Mouse (Mus musculus) MEL (cell line): ENCODE measurements around the gene Orm3.

Experiments used
- CTCF ChIP-seq, 3 experiments: IDR thresholded peaks in 2 of 3; conservative IDR thresholded peaks in 1 of 3; 2 replicates each; pipeline ENCODE4 v1.5.1; 2011 to 2012; ENCODE audit warnings: low read length in 3 of 3, low read depth in 2 of 3, mild to moderate bottlenecking in 2 of 3, improper control_type of control experiment in 1 of 3, inconsistent platforms in 1 of 3, mixed read lengths in 1 of 3, moderate library complexity in 1 of 3; ENCODE audit not compliant: control insufficient read depth in 1 of 3, insufficient read depth in 1 of 3, poor library complexity in 1 of 3, severe bottlenecking in 1 of 3
- ELF1 ChIP-seq: IDR thresholded peaks from 2 replicates; pipeline ENCODE4 v1.6.1; 2014; ENCODE audit warnings: low read depth, mild to moderate bottlenecking, inconsistent platforms, low read length, improper control_type of control experiment, moderate library complexity
- EP300 ChIP-seq, 2 experiments: IDR thresholded peaks; 2 replicates each; pipeline ENCODE4 v1.6.1; 2011; ENCODE audit warnings: improper control_type of control experiment in 2 of 2, low read length in 2 of 2, low read depth in 1 of 2, mild to moderate bottlenecking in 1 of 2
- GATA1 ChIP-seq: IDR thresholded peaks from 2 replicates; pipeline ENCODE4 v1.6.1; 2011; ENCODE audit warnings: low read depth, low read length, improper control_type of control experiment
- JUND ChIP-seq: IDR thresholded peaks from 2 replicates; pipeline ENCODE4 v1.6.1; 2011; ENCODE audit warnings: low read depth, mild to moderate bottlenecking, improper control_type of control experiment, low read length
- MAFK ChIP-seq: IDR thresholded peaks from 2 replicates; pipeline ENCODE4 v1.6.1; 2011; ENCODE audit warnings: low read depth, mild to moderate bottlenecking, low read length, improper control_type of control experiment, borderline replicate concordance
- MAZ ChIP-seq: IDR thresholded peaks from 2 replicates; pipeline ENCODE4 v1.6.1; 2012; ENCODE audit warnings: low read depth, mild to moderate bottlenecking, inconsistent platforms, low read length, improper control_type of control experiment
- MYB ChIP-seq: IDR thresholded peaks from 2 replicates; pipeline ENCODE4 v1.6.1; 2011; ENCODE audit warnings: mild to moderate bottlenecking, low read depth, low read length, improper control_type of control experiment
- NELFE ChIP-seq: IDR thresholded peaks from 2 replicates; pipeline ENCODE4 v1.6.1; 2011; ENCODE audit warnings: low read depth, low read length, improper control_type of control experiment
- POLR2A ChIP-seq, 2 experiments: IDR thresholded peaks; 2 replicates each; pipeline ENCODE4 v1.6.1; 2011 to 2012; ENCODE audit warnings: low read length in 2 of 2, mild to moderate bottlenecking in 2 of 2, control low read depth in 1 of 2, improper control_type of control experiment in 1 of 2, low read depth in 1 of 2, moderate library complexity in 1 of 2; ENCODE audit not compliant: control insufficient read depth in 1 of 2, insufficient read depth in 1 of 2, poor library complexity in 1 of 2
- TCF12 ChIP-seq: IDR thresholded peaks from 2 replicates; pipeline ENCODE4 v1.6.1; 2014; ENCODE audit warnings: low read depth, mild to moderate bottlenecking, inconsistent platforms, low read length, improper control_type of control experiment, moderate library complexity
- UBTF ChIP-seq: IDR thresholded peaks from 2 replicates; pipeline ENCODE4 v1.6.1; 2012; ENCODE audit warnings: low read depth, mild to moderate bottlenecking, inconsistent platforms, low read length, improper control_type of control experiment, moderate library complexity, borderline replicate concordance; ENCODE audit not compliant: insufficient read depth
- ZMIZ1 ChIP-seq: IDR thresholded peaks from 2 replicates; pipeline ENCODE4 v1.6.1; 2012; ENCODE audit warnings: low read depth, mild to moderate bottlenecking, inconsistent platforms, low read length, improper control_type of control experiment, moderate library complexity
- ZNF384 ChIP-seq: IDR thresholded peaks from 2 replicates; pipeline ENCODE4 v1.6.1; 2012; ENCODE audit warnings: low read depth, mild to moderate bottlenecking, inconsistent platforms, low read length, improper control_type of control experiment

- TF ChIP-seq MYB (no peak), CTCF (IDR thresholded peaks at IDR 0.05 in 2 of 3, conservative IDR thresholded peaks at IDR 0.05 in 1 of 3; ENCODE audit: control insufficient read depth in 1 of 3, insufficient read depth in 1 of 3, low read depth in 2 of 3, low read length in 3 of 3, poor library complexity in 1 of 3, severe bottlenecking in 1 of 3) (no peak), ELF1 (no peak), EP300 (IDR thresholded peaks at IDR 0.05; ENCODE audit: low read depth in 1 of 2, low read length in 2 of 2) (no peak), GATA1 (no peak), ZMIZ1 (no peak), POLR2A (IDR thresholded peaks at IDR 0.05; ENCODE audit: control insufficient read depth in 1 of 2, insufficient read depth in 1 of 2, low read depth in 1 of 2, low read length in 2 of 2, poor library complexity in 1 of 2) (no peak), MAFK (no peak), TCF12 (no peak), NELFE (no peak), JUND (no peak), MAZ (no peak), ZNF384 (no peak), UBTF (no peak)
Observed at GRCm38 (mm10) chr4:63311426-63311825, 44.5 kb upstream of the Orm3 start.
